Mouse (Mus musculus) hindbrain, embryonic 12.5 days (tissue): Measurements from ENCODE around the gene Dcps. TPM values are rescaled to one million over a fixed set of nuclear protein-coding genes. Genes with fewer than 3 reads are reported as not detected.
A peak's percentile ranks its signal among the peaks of the same experiment; 100 is the strongest.

Experiments used
- ATAC-seq: fragments of 200-750 bp; cut with Nextera tagmentation; 2 replicates; pipeline ENCODE4 v1.8.0; 2017; ENCODE audit warnings: moderate TSS enrichment; ENCODE audit not compliant: low FRiP score
- H3K27ac ChIP-seq: fragments of 300-500 bp; sonication (generic); 2 replicates; pipeline ENCODE4 v1.5.1; 2016; ENCODE audit warnings: mild to moderate bottlenecking
- H3K27me3 ChIP-seq: fragments of 300-500 bp; sonication (generic); 2 replicates; pipeline ENCODE4 v1.6.1; 2016; ENCODE audit warnings: mild to moderate bottlenecking
- H3K36me3 ChIP-seq: fragments of 300-500 bp; sonication (generic); 2 replicates; pipeline ENCODE4 v1.6.1; 2016; ENCODE audit warnings: mild to moderate bottlenecking
- H3K4me1 ChIP-seq: fragments of 300-500 bp; sonication (generic); 2 replicates; pipeline ENCODE4 v1.6.1; 2016
- H3K4me2 ChIP-seq: fragments of 300-500 bp; sonication (generic); replicated peaks from 2 replicates; pipeline ENCODE4 v1.6.1; 2016; ENCODE audit warnings: mild to moderate bottlenecking
- H3K4me3 ChIP-seq: fragments of 300-500 bp; sonication (generic); 2 replicates; pipeline ENCODE4 v1.5.1; 2016; ENCODE audit warnings: mild to moderate bottlenecking
- H3K9ac ChIP-seq: fragments of 300-500 bp; sonication (generic); 2 replicates; pipeline ENCODE4 v1.6.1; 2016; ENCODE audit warnings: mild to moderate bottlenecking, moderate library complexity
- H3K9me3 ChIP-seq: fragments of 300-500 bp; sonication (generic); replicated peaks from 2 replicates; pipeline ENCODE4 v1.6.1; 2016; ENCODE audit warnings: mild to moderate bottlenecking
- WGBS: fragments of 180-500 bp; shearing (Covaris S2); methylation state at CpG from one replicate; pipeline ENCODE4 v1.1.7; 2016; 5-methylcytosine and 5-hydroxymethylcytosine counted together
- polyA plus RNA-seq: library from polyadenylated mRNA; unstranded; fragments of >200 nt; fragmentation: Nextera tagmentation; extraction: Ambion mirVana; gene quantifications from 2 replicates; pipeline ENCODE4 v1.2.1, GENCODE M21; 2016

The Dcps gene
- polyA plus RNA-seq, 1 experiment from 2014 or later, result 73.8 TPM

DNA sequence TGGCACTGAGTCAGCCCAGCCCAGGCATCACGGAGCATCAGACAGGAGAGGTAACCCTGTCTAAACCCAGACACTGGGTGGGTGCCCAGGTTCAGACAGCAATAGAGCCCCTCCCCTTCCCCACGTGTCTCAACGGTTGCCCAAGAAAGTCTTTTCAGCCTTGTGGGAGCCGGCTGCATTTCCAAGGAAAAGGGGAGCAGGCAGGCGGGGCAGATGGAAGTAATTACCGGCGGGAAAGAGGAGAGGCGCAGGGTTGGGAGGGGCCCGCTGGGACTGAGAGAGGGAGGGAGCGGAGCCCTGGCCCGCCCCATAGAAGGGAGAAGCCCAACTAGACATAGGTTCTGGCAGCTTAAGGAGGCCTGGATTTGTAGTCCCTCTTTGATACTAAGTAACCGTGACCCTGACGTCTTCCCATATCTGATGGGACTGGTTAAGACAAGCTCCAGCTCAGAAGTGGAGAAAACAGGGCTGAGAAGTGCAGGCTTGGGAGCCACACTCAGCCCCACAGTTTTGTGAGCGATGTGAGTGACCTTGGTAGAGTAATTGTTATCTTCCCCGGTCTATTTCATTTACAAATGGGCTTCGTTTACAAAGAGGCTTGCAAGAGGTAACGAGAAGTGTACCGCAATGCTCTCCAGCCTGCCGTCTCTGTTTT lies 63.8 kb downstream of the Dcps start:
- Histone ChIP-seq H3K4me1 (peaks cover 35% of the 10 kb centered on the region), H3K36me3 (no peaks in the 10 kb centered on the region), H3K27ac (0 out of 2 replicates have a peak overlapping the region, but pooled peaks have one; percentile 32), H3K4me3 (no peak overlapping the region), H3K27me3 (peaks cover 3% of the 10 kb centered on the region; the same call in 1 of the 2 replicates), H3K4me2 (peak overlapping the region; percentile 27), H3K9me3 (no peaks in the 10 kb centered on the region), H3K9ac (no peak overlapping the region)
- 20% methylated on average over 19 of the region's 19 CpGs for whole genome bisulfite sequencing
- ATAC-seq, result no peak

GRCm38 (mm10) chr9:35111446-35111845 lies 64.4 kb downstream of the Dcps start:
- 78% methylated on average over 7 of the region's 7 CpGs for WGBS
- Histone ChIP-seq H3K36me3 (no peaks in the 10 kb centered on the region), H3K4me1 (peaks cover 35% of the 10 kb centered on the region), H3K9me3 (no peaks in the 10 kb centered on the region), H3K4me3 (no peak overlapping the region), H3K27me3 (peaks cover 3% of the 10 kb centered on the region; the same call in 1 of the 2 replicates), H3K4me2 (peak overlapping the region; percentile 27), H3K9ac (no peak overlapping the region), H3K27ac (0 out of 2 replicates have a peak overlapping the region, but pooled peaks have one; percentile 32)
- no peak for ATAC-seq

GRCm38 (mm10) chr9:35110567-35110966 lies 65.3 kb downstream of the Dcps start:
- Histone ChIP-seq H3K4me1 (peaks cover 27% of the 10 kb centered on the region), H3K36me3 (no peaks in the 10 kb centered on the region), H3K4me3 (no peak overlapping the region), H3K27me3 (no peaks in the 10 kb centered on the region), H3K4me2 (no peak overlapping the region), H3K9ac (no peak overlapping the region), H3K9me3 (no peaks in the 10 kb centered on the region), H3K27ac (no peak overlapping the region)
- WGBS, result 77% methylated on average over 4 of the region's 4 CpGs
- ATAC-seq, result no peak

- 90% methylated on average over 5 of the region's 5 CpGs for WGBS
- Histone ChIP-seq H3K36me3 (no peaks in the 10 kb centered on the region), H3K27ac (no peak overlapping the region), H3K9me3 (no peaks in the 10 kb centered on the region), H3K9ac (no peak overlapping the region), H3K27me3 (no peaks in the 10 kb centered on the region), H3K4me2 (no peak overlapping the region), H3K4me3 (no peak overlapping the region), H3K4me1 (peaks cover 22% of the 10 kb centered on the region)
- no peak for ATAC-seq
Observed at GRCm38 (mm10) chr9:35110051-35110450, 65.8 kb downstream of the Dcps start.

DNA sequence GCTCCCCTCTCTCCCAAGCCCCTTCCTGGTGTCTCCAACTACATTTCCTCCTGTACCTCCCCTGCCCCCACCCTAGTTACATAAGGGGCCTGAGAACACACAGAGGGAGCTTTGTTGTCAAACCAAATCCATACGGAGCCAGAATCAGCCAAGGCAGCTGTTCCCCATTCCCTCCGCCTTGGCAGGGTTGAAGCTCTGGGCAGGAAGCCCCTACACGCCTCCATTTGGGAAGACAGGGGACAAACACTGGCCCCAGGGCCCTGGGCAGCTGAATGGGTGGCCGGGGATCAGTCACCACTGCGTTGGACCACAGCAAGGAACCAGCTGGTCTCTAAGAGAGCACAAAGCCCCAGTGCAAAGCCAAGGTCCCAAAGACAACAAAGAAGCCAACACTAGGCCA lies 66.9 kb downstream of the Dcps start:
- WGBS, result 53% methylated on average over 5 of the region's 5 CpGs
- ATAC-seq, result no peak
- H3K27me3 ChIP-seq, result no peaks in the 10 kb centered on the region
- H3K27ac ChIP-seq, result peak overlapping the region; percentile 49; the same call in 1 of the 2 replicates
- no peaks in the 10 kb centered on the region for H3K9me3 ChIP-seq
- H3K4me2 ChIP-seq, result no peak overlapping the region
- no peaks in the 10 kb centered on the region for H3K36me3 ChIP-seq
- no peak overlapping the region for H3K4me3 ChIP-seq
- H3K9ac ChIP-seq, result no peak overlapping the region
- peaks cover 19% of the 10 kb centered on the region for H3K4me1 ChIP-seq

- 86% methylated on average over 3 of the region's 3 CpGs for WGBS
- no peak for ATAC-seq
- Histone ChIP-seq H3K9me3 (no peaks in the 10 kb centered on the region), H3K36me3 (no peaks in the 10 kb centered on the region), H3K27ac (no peak overlapping the region), H3K4me2 (no peak overlapping the region), H3K9ac (no peak overlapping the region), H3K4me3 (no peak overlapping the region), H3K27me3 (no peaks in the 10 kb centered on the region), H3K4me1 (peaks cover 19% of the 10 kb centered on the region)
Observed at GRCm38 (mm10) chr9:35108066-35108465, 67.8 kb downstream of the Dcps start.

GRCm38 (mm10) chr9:35107396-35107795 lies 68.5 kb downstream of the Dcps start:
- Histone ChIP-seq H3K9ac (no peak overlapping the region), H3K27ac (no peak overlapping the region), H3K4me1 (peaks cover 19% of the 10 kb centered on the region), H3K27me3 (no peaks in the 10 kb centered on the region), H3K4me3 (no peak overlapping the region), H3K36me3 (no peaks in the 10 kb centered on the region), H3K9me3 (no peaks in the 10 kb centered on the region), H3K4me2 (no peak overlapping the region)
- WGBS, result 93% methylated on average over 5 of the region's 5 CpGs
- no peak for ATAC-seq

DNA sequence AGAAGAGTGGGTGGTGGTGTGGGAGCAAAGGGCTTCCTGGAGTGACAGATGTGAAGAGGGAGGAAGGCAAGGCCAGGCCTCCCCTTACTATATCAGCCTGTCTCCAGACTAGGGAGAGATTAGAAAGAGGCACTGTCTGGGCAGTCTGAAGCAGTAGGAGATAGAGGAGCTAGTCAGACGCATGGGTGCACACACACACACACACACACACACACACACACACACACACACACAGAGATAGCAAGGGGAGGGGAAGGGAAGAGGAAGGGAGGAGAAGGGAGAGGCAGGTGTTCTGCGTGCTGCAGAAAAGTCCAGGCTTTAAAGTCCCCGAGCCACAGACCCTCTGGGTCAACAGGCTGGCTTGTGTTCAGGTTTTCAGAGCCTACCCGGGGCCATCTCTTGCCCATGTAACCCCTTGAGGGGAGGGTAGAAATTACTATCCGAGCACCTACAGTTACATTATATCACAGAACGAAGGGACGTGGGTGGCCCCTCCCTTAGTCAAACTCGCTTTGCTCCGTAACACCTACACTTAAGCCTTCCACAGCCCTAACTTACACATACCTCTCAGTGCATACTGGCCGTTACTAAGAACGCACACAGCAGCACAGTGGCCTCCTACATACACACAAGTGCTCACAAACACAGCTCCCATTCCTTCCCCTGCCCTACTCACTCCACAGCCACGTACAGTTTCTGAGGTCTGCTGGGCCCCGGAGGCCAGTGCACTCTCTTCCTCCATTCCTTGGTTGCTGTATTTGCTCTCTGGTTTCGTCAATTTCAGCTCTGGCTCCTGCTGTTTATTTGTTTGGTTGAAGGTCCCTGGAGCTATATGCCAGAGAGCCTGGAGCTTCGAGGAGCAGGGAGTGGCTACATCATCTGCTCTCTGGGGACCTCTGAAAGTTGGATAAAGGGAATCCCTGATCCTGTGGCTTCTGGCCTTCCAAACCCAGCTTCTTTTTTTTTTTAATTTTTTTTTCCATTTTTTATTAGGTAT lies 69.7 kb downstream of the Dcps start:
- H3K9ac ChIP-seq, result no peak overlapping the region

GRCm38 (mm10) chr9:35105438-35105837 lies 70.4 kb downstream of the Dcps start:
- Histone ChIP-seq H3K27me3 (no peaks in the 10 kb centered on the region), H3K4me1 (peaks cover 10% of the 10 kb centered on the region), H3K4me3 (no peak overlapping the region), H3K36me3 (no peaks in the 10 kb centered on the region), H3K9ac (no peak overlapping the region), H3K9me3 (no peaks in the 10 kb centered on the region), H3K4me2 (no peak overlapping the region), H3K27ac (no peak overlapping the region)
- ATAC-seq, result no peak
- 75% methylated on average over 2 of the region's 2 CpGs for WGBS

More for the DNA sequence above, 69.7 kb downstream of the Dcps start:
- ATAC-seq, result no peak
- no peaks in the 10 kb centered on the region for H3K36me3 ChIP-seq
- no peaks in the 10 kb centered on the region for H3K27me3 ChIP-seq
- H3K4me1 ChIP-seq, result peaks cover 10% of the 10 kb centered on the region
- H3K27ac ChIP-seq, result no peak overlapping the region
- WGBS, result 71% methylated on average over 15 of the region's 15 CpGs
- no peaks in the 10 kb centered on the region for H3K9me3 ChIP-seq
- H3K4me3 ChIP-seq, result no peak overlapping the region
- no peak overlapping the region for H3K4me2 ChIP-seq

DNA sequence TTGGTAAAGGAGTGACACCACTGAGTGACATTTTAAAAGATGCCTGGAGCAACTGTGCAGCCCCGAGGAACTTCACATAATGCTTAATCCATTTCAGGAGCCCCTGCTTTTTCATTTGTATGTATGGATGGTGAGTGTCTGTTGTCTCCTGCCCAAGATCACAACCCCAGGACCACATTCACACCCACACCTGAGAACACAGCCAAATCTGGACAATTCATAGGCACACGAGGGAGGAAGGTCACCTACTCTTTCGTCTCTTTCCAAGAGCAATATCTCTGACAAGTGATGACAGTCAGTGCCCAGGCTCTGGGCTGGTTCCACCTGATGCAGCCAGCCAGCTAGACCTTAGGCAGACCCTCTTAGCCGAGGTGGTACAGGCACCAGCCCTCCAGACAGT lies 71.2 kb downstream of the Dcps start:
- WGBS, result 84% methylated on average over 4 of the region's 4 CpGs
- no peak overlapping the region for H3K4me3 ChIP-seq
- H3K4me1 ChIP-seq, result peaks cover 9% of the 10 kb centered on the region

GRCm38 (mm10) chr9:35098762-35099161 lies 77.1 kb downstream of the Dcps start:
- no peaks in the 10 kb centered on the region for H3K36me3 ChIP-seq
- H3K27ac ChIP-seq, result no peak overlapping the region
- H3K27me3 ChIP-seq, result no peaks in the 10 kb centered on the region
- WGBS, result 83% methylated on average over 4 of the region's 4 CpGs
- no peak overlapping the region for H3K4me2 ChIP-seq
- H3K4me1 ChIP-seq, result no peaks in the 10 kb centered on the region
- no peaks in the 10 kb centered on the region for H3K9me3 ChIP-seq
- no peak overlapping the region for H3K9ac ChIP-seq
- no peak for ATAC-seq
- H3K4me3 ChIP-seq, result no peak overlapping the region

More for the DNA sequence above, 71.2 kb downstream of the Dcps start:
- Histone ChIP-seq H3K27me3 (no peaks in the 10 kb centered on the region), H3K4me2 (no peak overlapping the region), H3K27ac (no peak overlapping the region), H3K9me3 (no peaks in the 10 kb centered on the region), H3K36me3 (no peaks in the 10 kb centered on the region), H3K9ac (no peak overlapping the region)
- ATAC-seq, result no peak

GRCm38 (mm10) chr9:35097901-35098300 lies 78.0 kb downstream of the Dcps start:
- ATAC-seq, result no peak
- no peak overlapping the region for H3K27ac ChIP-seq
- 93% methylated on average over 4 of the region's 4 CpGs for WGBS

More at GRCm38 (mm10) chr9:35097901-35098300, 78.0 kb downstream of the Dcps start:
- H3K9me3 ChIP-seq, result no peaks in the 10 kb centered on the region
- no peaks in the 10 kb centered on the region for H3K27me3 ChIP-seq
- H3K9ac ChIP-seq, result no peak overlapping the region
- H3K4me3 ChIP-seq, result no peak overlapping the region
- no peak overlapping the region for H3K4me2 ChIP-seq
- H3K36me3 ChIP-seq, result no peaks in the 10 kb centered on the region
- H3K4me1 ChIP-seq, result no peaks in the 10 kb centered on the region
